Mouse (Mus musculus): ENCODE measurements around the gene Strip1. TPM values are rescaled to one million over a fixed set of nuclear protein-coding genes. Genes with fewer than 3 reads are reported as not detected.

Strip1 gene
- total RNA-seq, 2 experiments from 2014 or later: 18.5 to 26.1 TPM

- no peak for ATAC-seq (replicated peaks; ENCODE audit: poor library complexity)
These were observed 36.1 kb downstream of the Strip1 start for GRCm38 (mm10) chr3:107595264-107595937.

GRCm38 (mm10) chr3:107594662-107595263 lies 36.7 kb downstream of the Strip1 start, which contains the start of gene Alx3:
Gene Alx3 (plus strand): TSS chr3:107595031.
- no peak for ATAC-seq (replicated peaks; ENCODE audit: poor library complexity)

- no peak for ATAC-seq (replicated peaks; ENCODE audit: poor library complexity)
These were observed 37.9 kb downstream of the Strip1 start for GRCm38 (mm10) chr3:107593632-107594031.

GRCm38 (mm10) chr3:107591612-107592011 lies 39.9 kb downstream of the Strip1 start:
- ATAC-seq (replicated peaks; ENCODE audit: poor library complexity): no peak

- ATAC-seq (replicated peaks; ENCODE audit: poor library complexity): no peak
These were observed 45.0 kb downstream of the Strip1 start for GRCm38 (mm10) chr3:107586504-107586903.

GRCm38 (mm10) chr3:107583893-107584292 lies 47.6 kb downstream of the Strip1 start:
- no peak for ATAC-seq (replicated peaks; ENCODE audit: poor library complexity)

GRCm38 (mm10) chr3:107582875-107583767 lies 48.4 kb downstream of the Strip1 start:
- ATAC-seq (replicated peaks; ENCODE audit: poor library complexity): no peak

GRCm38 (mm10) chr3:107582130-107582874 lies 49.2 kb downstream of the Strip1 start:
- no peak for ATAC-seq (replicated peaks; ENCODE audit: poor library complexity)

- ATAC-seq (replicated peaks; ENCODE audit: poor library complexity): no peak
These were observed 50.1 kb downstream of the Strip1 start for GRCm38 (mm10) chr3:107581103-107582010.

- peak; percentile 45; the same call in 1 of the 2 replicates for ATAC-seq (replicated peaks; ENCODE audit: poor library complexity)
These were observed 52.0 kb downstream of the Strip1 start for GRCm38 (mm10) chr3:107579466-107579865.

GRCm38 (mm10) chr3:107577810-107578390 lies 53.6 kb downstream of the Strip1 start:
- peak; percentile 84 for ATAC-seq (replicated peaks; ENCODE audit: poor library complexity)

GRCm38 (mm10) chr3:107576807-107577206 lies 54.7 kb downstream of the Strip1 start:
- no peak for ATAC-seq (replicated peaks; ENCODE audit: poor library complexity)

- peak; percentile 65 for ATAC-seq (replicated peaks; ENCODE audit: poor library complexity)
These were observed 60.3 kb downstream of the Strip1 start for GRCm38 (mm10) chr3:107571205-107571604.

GRCm38 (mm10) chr3:107568721-107569120 lies 62.8 kb downstream of the Strip1 start:
- ATAC-seq (replicated peaks; ENCODE audit: poor library complexity): no peak

- ATAC-seq (replicated peaks; ENCODE audit: poor library complexity): no peak
These were observed 63.7 kb downstream of the Strip1 start for GRCm38 (mm10) chr3:107567766-107568165.

GRCm38 (mm10) chr3:107565331-107565730 lies 66.2 kb downstream of the Strip1 start:
- ATAC-seq (replicated peaks; ENCODE audit: poor library complexity): no peak

GRCm38 (mm10) chr3:107563880-107564279 lies 67.6 kb downstream of the Strip1 start:
- ATAC-seq (replicated peaks; ENCODE audit: poor library complexity): no peak

- ATAC-seq (replicated peaks; ENCODE audit: poor library complexity): no peak
These were observed 68.9 kb downstream of the Strip1 start for GRCm38 (mm10) chr3:107562591-107562990.

Data from megakaryocyte progenitor cell, adult 5-6 weeks (primary cell).